Mouse (Mus musculus) cerebellum, postnatal 4 days (tissue): ENCODE data around the gene Cmtm6.

Experiments
- DNase-seq, 2 experiments: peaks; one replicate each; pipeline ENCODE4 v3.0.0; 2022; ENCODE audit warnings: low spot score in 2 of 2, mixed read lengths in 1 of 2

Cmtm6 gene

GRCm38 (mm10) chr9:114729911-114730805, 758 bp upstream of the Cmtm6 start:
- no peak for DNase-seq

GRCm38 (mm10) chr9:114731871-114732682, 1.2 kb downstream of the Cmtm6 start:
- no peak for DNase-seq

DNA sequence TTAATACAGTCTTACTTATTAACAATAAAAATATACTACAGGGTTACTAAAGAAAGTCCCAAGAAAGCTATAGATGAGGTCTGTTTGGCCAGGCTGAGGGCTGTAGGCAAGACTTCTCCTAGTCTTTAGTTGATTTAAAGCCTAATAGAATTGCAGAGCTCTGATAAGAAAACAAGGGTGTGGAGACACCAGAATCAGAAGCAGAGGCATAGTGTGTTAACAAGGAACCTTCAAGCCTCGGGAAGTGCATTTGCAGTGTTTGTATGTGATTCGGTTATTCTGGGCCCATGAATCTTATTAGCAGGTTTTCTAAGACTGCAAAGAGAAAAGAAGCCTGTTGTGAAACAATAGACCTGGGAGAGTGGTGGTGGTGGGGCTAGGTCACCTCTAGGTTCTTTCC, 2.3 kb downstream of the Cmtm6 start:
- no peak for DNase-seq

DNA sequence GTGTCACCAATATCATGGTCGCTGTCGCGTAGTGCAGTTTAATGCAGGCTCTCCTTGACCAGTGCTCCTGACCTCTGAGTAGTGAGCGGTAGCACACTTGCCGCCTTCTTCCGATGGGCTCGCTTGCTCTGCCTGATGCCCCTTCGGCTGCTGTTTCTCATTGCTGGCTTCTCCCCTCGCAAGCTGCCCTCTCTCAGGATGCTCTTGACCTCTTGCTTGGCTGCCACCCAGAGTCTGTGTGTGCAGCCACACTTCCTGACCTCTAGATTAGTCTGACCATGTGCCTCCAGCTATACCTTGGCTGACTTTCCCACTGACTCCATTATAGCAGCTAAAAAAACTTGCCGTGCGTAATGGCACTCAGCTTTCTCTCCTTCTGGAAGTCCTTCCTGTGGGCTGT, 5.5 kb downstream of the Cmtm6 start:
- no peak for DNase-seq

- DNase-seq = no peak
Measured at GRCm38 (mm10) chr9:114740336-114740735, 9.4 kb downstream of the Cmtm6 start.

- no peak for DNase-seq
Measured at GRCm38 (mm10) chr9:114742731-114743130, 11.8 kb downstream of the Cmtm6 start.

GRCm38 (mm10) chr9:114745163-114745562, 14.2 kb downstream of the Cmtm6 start:
- no peak for DNase-seq

GRCm38 (mm10) chr9:114745654-114746053, 14.7 kb downstream of the Cmtm6 start:
- no peak for DNase-seq

DNA sequence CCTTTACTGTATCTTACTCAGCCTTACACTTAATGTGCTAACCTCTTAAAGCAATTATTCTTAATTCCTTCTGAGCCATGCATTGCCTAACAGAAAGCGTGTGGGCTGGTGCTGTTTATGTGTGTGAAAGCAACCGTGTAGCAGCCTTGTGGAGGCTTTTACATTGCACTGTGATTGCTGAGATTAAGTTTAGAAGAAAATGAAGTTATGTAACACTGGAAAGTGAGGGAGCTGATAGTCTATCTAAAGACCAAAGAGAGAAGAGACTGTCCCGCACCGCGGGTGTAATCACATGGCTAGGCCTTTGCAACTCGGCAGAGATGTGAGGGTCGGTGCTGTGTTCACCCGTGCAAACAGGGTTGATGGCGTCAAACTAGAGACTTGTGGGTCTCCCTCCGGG, 16.1 kb downstream of the Cmtm6 start:
- no peak for DNase-seq

DNA sequence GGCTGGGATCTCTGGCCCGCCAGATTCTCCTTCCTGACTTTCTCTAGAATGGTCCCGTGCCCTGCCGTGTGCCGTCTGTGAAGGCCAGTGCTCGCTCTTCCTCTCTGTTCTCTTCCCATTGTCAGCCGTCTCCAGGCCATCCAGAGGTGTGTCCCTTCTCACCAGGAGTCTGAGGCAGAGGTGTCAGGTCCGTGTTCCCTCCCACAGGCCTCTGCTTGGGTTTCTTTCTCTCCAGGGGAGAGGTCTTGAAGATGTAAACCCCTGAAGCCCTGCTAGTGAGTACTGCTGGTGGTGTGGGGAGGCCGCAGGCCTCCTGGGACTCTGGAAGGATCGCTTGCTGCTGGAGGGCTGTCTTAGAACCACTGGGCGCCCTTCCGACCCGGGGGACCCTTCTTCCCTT, 16.6 kb downstream of the Cmtm6 start:
- DNase-seq = no peak

GRCm38 (mm10) chr9:114751582-114751981, 20.7 kb downstream of the Cmtm6 start:
- no peak for DNase-seq

DNA sequence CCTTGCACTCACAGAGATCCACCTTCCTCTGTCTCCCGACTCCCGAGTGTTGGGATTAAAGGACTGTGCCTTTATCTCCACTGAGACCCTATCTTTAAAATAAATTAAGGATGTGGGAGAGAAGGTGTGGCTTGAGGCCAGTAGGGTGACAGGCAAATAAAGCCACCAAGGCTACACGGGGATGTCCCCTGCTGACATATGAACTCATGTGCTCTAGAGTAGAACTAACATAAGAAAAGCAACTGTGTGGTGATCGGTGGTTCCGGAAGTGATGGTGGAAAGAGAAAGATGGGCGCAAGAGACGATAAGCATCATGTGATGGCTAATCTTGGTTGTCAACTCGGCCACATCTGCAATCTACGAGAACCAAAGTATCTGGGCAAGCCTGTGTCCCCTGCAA, 21.4 kb downstream of the Cmtm6 start:
- DNase-seq = no peak

- peak; percentile 84 to 93 for DNase-seq
Measured at GRCm38 (mm10) chr9:114752863-114753484, 22.1 kb downstream of the Cmtm6 start.

GRCm38 (mm10) chr9:114758272-114758671, 27.4 kb downstream of the Cmtm6 start:
- DNase-seq = no peak

DNA sequence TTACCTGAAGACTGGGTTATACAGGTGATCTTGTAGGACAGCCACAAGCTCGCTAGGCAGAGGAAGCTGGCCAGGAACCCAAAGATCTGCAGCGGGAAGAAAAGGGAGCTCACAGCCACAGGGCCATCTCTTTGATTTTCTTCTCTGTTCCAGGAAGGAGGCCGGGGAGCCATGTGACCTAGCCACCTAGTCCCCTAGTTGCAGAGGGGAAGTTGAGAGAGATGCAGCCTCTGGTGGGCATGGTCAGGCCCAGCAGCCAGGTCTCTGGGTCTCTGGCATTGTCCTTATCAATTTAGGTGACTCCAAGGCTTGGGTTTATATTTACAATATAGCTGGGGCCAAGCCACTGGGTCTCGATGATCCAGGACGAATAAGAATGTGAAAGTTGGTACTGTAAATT, 27.9 kb downstream of the Cmtm6 start:
- no peak for DNase-seq

- no peak for DNase-seq
Measured at GRCm38 (mm10) chr9:114759886-114760285, 29.0 kb downstream of the Cmtm6 start.

- DNase-seq = no peak
Measured at GRCm38 (mm10) chr9:114760353-114760752, 29.4 kb downstream of the Cmtm6 start.

- no peak for DNase-seq
Measured at GRCm38 (mm10) chr9:114761848-114762247, 30.9 kb downstream of the Cmtm6 start.

GRCm38 (mm10) chr9:114763341-114763740, 32.4 kb downstream of the Cmtm6 start:
- DNase-seq = peak in 1 of 2 experiments; percentile 46

GRCm38 (mm10) chr9:114767030-114767429, 36.1 kb downstream of the Cmtm6 start:
- DNase-seq = peak; percentile 55 to 88

DNA sequence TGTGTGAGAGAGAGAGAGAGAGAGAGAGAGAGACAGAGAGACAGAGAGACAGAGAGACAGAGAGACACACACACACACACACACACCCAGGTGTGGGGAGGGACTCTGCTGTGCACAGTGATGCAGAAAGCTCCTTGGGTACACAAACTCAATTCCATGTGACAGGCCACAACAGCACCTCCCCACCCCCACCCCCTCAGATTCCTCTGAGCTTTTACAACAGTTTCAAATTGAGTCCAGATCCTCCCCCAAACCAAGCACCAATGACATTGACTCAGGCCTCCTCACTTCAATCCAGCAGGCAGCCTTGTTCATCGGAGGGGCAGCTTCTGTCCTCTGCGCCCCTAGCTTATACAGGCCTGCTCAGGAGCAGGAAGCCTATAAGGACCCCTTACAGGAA, 36.6 kb downstream of the Cmtm6 start:
- DNase-seq = no peak

- no peak for DNase-seq
Measured at GRCm38 (mm10) chr9:114768066-114768465, 37.1 kb downstream of the Cmtm6 start.
